Mouse (Mus musculus): ENCODE data around the gene Acot2.
"Not testable (repeated sequence)": the region's sequence is repeated elsewhere in the genome, so short reads cannot be mapped to it uniquely, and the experiment has no call there.

Gene Acot2

DNA sequence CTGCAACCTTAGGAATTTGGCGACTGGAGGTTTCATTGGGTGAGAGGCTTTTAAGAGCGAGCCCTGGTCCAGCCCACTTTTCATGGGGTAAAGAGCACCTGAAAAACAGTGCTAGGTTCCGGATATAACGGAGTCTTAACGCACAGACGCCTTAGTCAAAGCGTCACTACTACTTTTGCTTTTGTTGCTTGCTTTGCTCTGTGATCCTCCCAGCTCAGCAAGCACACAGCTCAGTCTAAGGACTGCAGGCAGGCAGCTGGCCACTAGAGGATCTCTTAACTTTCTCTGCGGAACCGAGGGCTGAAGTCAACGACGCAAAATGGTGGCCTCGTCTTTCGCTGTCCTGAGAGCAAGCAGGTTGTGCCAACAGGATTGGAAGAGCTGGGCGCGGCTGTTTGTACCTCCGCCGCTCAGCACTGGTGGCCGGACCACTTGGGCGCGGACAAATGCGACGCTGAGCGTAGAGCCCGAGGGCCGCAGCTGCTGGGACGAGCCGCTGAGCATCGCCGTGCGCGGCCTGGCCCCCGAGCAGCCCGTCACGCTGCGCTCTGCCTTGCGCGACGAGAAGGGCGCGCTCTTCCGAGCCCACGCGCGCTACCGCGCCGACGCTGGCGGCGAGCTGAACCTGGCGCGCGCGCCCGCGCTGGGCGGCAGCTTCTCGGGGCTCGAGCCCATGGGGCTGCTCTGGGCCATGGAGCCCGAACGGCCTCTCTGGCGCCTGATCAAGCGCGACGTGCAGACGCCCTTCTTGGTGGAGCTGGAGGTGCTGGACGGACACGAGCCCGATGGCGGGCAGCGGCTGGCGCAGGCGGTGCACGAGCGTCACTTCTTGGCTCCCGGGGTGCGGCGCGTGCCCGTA, at the start of gene Acot2:
Acot2 (plus strand) TSS at position 279 of the 859 bp plus-strand sequence.
- peak; percentile 81 to 90 for DNase-seq

DNA sequence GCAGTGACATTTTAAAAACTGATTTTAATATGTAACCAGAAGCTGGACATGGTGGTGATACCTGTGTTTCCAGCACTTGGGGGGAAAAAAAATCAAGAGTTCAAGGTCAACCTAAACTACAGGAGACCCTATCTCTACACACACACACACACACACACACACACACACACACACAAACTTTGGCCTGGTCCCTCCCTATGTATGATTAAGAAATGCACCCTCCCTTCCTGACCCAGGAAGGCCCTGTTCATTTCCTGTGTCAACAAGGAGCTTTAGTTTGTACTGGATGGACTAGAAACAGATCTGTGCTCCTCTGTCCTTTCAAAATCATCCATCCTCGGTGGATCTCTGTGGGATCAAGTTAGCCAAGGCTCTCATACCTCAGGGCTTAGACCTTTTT, 49.1 kb upstream of the Acot2 start:
- not testable (repeated sequence) for DNase-seq

DNA sequence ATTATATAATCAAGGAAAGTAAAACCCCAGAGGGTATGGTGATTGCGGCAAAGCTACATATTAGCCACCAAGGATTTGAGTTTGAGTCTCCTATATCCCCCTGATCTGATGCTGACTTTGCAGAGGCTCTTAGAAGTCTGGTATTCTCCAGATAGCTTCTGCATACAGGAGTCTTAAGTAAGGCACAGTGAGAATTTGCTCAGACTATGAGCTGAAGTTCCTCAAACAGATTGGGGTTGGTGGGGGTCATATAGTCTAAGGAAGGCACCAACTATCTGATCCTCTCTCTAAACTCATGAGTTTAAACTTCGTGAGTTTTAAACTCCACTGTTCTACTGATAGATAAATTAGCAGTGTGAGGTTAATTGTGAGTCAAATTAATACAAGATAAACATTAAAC, 48.3 kb upstream of the Acot2 start:
- no peak for DNase-seq

DNA sequence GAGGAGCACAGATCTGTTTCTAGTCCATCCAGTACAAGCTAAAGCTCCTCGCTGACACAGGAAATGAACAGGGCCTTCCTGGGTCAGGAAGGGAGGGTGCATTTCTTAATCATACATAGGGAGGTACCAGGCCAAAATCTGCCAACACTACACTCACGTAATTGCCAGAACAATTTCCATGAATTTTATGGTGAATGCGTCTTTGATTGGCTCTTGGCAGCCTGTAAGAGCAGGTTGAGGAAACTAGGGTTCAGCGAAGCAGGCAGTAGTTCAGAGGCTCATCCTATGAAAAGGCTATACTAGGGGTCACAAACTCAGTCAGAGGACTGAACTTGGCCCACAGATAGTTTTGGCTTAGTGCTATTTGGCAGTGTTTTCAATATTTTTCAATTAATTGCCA, 47.6 kb upstream of the Acot2 start:
- DNase-seq = no peak

DNA sequence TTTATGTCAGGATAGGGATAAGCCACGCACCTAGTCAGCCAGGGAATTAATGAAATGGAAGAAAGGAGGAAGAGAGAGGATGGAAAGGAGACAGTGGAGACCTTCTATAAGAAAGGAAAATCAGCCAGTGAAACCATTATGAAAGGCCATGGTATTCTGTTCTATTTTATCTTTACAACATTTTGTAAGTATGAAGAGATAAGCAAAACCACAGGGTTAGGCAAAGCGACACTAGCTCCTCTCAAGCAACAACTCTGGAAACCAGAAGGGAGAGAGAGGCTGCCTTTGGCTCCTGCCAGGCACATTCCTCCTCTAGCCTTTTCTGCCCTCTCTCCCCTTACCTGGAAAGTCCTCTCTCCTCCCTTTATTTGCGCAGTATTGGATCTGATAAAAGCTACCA, 45.7 kb upstream of the Acot2 start:
- DNase-seq = no peak

DNA sequence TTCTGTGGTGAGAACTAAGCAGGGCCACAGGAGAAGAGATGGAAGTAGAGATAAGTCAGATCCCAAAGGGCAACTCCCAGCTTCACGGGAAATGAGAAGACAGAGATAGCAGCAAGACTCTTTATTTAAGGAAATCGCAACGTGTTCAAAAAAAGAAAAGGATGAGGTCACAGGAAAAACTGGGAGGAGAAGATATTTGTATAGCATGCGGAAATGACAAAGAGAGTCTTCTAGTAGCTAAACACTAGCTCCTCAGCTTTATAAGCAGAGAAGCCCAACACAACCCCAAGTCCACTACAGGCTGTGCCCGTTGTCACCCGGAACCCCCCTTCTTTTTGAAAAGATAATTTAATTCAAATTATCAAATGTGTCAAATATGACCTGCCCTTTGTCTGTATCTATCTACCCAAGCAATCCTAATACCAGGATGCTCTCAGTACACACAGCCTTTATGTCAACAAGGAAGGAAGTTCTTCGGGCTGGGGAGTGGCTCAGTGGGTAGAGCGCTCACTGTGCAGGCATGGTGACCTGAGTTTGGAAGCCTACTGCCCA, 40.3 kb upstream of the Acot2 start:
- DNase-seq = peak in 1 of 2 experiments; percentile 16

DNA sequence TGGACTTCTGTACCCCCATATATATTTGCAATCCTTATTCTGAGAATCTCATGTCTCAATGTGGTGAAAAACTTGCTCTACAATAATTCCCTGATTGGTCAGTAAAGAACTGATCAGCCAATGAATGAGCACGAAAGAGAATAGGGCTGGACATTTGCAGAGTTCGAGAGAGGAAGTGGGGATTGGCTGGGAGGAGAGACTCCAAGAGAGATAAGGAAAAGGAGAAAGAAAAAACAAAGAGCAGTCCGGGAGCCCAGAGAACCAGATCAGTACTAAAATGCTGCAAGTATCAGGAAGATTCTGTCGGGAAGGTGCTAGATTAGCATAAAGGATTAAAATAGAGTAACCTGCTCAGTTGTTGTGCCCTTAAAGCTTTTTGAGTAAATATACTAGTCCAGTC, 38.6 kb upstream of the Acot2 start:
- DNase-seq = no peak

DNA sequence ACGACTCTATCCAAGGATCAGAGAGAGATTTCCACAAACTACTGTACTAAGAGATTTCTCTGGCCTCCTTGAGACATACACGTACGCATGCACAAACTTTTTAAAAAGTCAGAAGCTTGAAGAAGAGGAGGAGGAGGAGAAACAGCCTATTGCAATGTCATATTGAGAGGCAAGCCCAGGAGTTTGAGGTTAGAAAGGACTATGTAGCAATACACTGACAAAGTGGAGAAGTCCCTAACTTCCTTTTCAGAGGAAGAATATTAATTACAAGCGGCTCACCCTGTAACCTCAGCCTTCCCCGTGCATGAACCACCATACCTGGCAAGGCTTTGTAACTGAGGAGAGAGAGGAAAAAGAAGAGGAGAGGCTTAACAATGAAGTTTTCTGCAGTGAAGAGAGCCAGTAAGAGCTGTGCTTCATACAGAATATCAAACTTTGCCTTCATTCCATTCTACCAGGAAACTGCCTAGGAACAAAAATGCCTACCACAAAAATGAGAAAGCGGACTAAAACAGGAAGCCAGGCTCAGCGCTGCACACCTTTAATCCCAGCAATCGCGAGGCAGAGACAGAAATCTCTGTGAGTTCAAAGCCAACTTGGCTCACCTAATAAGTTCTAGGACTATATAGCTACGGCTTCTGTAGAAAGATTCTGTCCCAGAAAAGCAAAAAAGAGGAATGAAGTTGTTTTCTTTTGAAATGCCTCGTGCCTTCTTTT, 37.7 kb upstream of the Acot2 start:
- DNase-seq = peak in 1 of 2 experiments; percentile 10

DNA sequence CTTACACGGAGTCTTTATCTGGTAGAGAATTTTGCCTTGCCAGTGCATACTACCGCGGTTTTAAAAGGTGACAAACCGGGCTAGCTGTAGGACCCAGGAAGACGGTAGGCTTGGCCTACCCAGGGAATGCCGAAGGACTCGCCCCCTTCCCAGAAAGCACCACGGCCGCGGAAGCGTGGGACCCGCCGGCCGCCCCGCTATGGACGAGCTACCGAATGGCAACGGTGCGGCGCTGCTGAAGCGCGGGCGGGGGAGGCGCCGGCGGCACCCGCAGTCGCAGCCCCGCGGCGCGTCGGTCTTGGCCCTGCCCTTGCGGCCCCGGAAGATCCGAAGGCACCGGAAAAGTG, 37.2 kb upstream of the Acot2 start, which contains the start of gene Riox1:
Riox1 (plus strand) TSS at position 116 of the 347 bp plus-strand sequence.
- DNase-seq = peak; percentile 85 to 90

DNA sequence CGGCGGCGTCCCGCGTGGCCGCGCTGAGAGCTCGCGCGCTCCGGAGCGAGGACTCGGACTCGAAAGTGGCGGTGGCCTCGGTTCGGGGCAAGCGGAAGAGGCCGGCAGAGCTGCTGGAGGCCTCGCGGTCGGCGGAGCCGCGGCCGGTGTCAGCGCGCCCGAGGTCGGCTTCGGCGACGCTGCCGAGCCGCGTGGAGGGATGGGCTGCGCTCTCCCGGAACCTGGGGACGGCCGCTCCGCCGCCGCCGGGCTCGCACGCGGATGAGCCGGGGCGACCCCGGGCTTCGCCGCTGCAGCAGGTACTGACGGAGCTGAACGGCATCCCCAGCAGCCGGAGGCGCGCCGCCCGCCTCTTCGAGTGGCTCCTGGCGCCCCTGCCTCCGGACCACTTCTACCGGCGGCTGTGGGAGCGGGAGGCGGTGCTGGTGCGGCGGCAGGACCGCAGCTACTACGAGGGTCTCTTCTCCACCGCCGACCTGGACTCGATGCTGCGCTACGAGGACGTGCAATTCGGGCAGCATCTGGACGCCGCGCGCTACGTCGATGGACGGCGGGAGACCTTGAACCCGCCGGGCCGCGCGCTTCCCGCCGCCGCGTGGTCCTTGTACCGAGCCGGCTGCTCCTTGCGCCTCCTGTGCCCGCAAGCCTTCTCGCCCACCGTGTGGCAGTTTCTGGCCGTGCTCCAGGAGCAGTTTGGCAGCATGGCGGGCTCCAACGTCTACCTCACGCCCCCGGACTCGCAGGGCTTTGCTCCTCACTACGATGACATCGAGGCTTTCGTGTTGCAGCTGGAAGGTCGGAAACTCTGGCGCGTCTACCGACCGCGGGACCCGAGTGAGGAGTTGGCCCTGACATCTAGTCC, 36.6 kb upstream of the Acot2 start:
- peak; percentile 59 to 67 for DNase-seq

DNA sequence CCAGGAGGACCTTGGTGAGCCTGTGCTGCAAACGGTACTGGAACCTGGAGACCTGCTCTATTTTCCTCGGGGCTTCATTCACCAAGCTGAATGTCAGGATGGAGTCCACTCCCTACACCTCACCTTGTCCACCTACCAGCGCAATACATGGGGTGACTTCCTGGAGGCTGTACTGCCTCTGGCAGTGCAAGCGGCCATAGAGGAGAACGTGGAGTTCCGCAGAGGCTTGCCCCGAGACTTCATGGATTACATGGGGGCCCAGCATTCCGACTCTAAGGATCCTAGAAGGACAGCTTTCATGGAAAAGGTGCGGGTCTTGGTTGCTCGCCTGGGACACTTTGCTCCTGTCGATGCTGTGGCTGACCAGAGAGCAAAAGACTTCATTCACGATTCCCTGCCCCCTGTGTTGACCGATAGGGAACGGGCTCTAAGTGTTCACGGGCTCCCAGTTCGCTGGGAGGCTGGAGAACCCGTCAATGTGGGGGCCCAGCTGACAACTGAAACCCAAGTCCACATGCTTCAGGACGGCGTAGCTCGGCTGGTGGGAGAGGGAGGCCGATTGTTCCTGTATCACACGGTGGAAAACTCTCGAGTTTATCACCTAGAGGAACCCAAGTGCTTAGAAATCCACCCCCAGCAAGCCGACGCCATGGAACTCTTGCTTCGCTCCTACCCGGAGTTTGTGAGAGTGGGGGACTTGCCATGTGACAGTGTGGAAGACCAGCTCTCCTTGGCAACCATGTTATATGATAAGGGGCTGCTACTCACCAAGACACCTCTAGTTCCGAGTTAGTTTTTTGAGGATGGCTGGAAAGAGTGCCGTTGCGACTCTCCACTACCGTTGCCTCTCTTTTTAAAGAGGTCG, 35.7 kb upstream of the Acot2 start:
- no peak for DNase-seq

DNA sequence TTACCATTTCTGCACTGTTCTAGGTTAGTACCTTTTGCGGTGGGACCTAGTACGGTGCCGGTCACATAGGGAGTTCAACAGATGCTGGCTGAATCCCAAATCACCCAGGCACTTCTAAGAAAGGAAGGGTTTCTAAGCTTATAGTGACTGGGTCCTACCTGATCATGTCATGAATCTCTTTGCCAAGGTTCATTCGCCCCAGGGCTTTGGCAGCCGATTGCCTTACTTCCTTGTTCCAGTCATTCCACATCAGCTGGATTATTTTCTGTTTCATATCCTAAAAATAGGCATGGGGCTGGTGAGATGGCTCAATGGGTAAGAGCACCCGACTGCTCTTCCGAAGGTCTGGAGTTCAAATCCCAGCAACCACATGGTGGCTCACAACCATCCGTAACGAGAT, 29.4 kb upstream of the Acot2 start:
- DNase-seq = no peak

DNA sequence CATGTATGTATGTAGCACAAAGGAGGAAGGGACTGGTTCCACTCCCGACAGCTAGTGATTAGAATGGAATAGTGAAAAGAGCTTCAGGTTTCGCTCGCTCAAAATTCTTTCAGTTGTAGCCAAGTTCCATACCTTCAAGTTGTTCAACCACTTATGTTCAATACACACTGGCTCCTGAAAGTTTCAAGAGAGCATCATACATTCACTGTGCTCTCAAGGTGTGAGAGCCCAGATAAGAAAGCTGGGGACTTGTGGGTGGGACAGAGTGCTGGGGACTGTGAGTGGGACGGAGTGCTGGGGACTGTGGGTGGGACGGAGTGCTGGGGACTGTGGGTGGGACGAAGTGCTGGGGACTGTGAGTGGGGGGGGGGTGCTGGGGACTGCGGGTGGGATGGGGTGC, 22.4 kb upstream of the Acot2 start:
- no peak for DNase-seq

DNA sequence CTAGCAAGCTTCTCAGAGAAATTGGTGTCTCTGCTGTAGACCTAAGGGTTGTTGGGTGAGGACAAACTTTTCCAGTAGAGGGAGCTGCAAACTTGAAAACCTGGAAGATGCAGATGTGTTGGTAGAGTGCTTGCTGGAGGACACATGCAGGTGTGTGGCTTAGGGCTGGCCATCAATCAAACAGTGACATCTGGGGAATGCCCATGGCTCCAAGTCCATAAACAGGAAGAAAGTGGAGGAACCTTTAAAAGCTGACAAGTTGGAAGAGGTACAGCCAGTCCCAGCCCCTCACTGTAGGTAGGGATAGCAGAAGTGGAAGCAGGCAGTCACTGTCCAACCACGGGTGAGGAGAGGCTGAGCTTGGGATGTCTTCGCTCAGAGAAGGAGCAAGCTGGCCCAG, 15.5 kb upstream of the Acot2 start:
- DNase-seq = peak; percentile 45 to 68

DNA sequence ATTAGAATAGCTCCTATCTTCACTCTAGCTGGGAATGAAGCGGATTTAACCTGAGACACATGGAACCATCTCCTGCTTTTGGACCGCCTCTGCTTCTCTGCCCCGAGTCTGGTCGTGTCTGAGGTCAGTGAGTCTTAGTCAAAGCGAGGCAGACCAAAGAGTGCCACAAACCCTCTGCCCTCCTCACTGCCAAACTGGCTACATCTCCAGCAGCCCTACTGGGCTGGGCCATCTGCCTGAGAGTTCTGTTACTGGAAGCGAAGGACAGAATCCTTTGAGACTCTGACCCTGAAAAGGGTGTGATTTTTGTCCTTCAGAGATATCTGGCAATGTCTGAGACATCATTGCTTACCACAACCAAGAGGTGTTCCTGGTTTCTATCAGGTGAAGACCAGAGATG, 8.8 kb upstream of the Acot2 start:
- no peak for DNase-seq

DNA sequence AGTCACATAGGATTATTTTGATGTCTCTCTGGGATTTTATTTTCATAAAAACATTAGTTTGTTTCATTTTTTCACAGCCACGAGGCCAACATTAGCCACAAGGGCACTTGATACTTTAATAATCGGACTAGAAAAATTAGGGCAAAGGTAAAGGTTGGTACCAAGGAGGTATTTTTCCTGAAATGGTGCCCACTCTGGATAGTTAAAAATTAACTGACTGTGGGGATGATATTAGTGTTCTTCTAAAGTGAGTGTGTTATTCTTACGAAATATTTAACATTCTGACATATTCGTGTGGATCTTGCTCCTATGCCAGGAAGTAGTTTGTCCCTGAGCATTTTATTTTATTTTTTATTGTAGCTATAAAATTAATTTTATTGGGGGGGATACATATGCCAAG, 6.0 kb upstream of the Acot2 start:
- no peak for DNase-seq

DNA sequence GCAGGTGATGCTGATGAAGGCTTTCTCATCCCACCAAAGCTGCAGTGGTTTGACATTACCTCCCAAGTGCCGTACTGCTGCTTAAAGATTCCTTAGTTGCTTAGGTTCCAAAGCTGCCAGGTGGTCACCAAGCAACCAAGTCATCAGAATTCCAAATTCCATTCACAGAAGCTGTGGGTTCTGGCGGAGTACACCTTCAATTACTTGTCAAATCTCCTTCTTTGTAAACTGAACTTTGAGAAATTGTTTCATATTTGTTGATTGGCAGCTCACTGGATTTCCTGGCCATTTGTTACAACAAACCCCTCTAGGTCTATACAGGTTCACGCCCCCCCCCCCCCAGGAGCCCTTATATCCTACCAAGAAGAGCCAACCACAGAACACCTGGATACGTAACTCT, 2.9 kb upstream of the Acot2 start, which contains the start of gene Heatr4:
Heatr4 (minus strand) TSS at position 101 of the 400 bp plus-strand sequence.
- no peak for DNase-seq

DNA sequence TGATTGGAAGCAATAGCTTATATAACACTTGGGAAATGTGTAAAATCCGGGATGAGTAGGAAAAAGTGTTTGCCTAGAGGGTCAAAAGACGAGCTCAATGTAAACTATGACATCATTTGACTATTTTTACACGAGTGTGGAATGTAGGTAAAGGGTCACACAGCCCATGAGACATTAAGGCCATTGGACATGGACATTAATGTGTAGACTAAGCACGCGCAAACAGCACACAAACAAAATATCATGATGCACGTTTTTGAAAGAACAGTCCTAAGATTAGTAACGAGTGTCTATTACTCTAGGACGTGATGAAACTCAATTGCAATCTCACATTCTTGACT, 449 bp upstream of the Acot2 start:
- DNase-seq = no peak

DNA sequence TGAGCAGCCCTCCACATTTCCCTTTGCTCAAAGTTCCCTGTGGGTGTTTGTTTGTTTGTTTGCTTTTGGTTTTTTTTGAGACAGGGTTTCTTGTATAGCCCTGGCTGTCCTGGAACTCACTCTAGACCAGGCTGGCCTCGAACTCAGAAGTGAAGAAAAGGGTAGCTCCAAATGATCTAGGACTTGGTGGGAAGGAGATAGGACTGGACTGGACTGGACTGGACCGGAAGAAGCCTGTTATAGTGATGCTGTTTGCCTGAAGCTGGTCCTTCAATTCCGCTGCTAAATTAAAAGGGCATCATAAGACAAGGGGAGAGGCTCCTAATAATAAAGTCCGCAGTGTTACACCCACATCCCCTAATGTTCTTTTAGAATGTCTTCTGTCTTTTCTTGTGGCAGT, 822 bp downstream of the Acot2 start:
- DNase-seq = no peak

DNA sequence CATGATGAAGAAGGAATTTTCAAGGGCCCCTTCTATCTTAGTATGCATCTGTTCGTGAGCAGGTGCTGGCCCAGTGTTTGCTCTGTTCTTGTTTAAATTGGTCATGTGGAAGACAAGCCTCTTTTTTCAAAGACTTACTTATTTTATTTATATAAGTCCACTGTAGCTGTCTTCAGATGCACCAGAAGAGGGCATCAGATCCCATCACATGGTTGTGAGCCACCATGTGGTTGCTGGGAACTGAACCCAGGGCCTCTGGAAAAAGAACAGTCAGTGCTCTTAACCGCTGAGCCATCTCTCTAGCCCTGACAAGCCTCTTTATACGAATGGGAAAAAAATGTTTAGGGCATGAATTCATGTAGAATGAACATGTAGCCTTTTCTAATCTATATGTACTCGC, 1.7 kb downstream of the Acot2 start:
- DNase-seq = no peak

DNA sequence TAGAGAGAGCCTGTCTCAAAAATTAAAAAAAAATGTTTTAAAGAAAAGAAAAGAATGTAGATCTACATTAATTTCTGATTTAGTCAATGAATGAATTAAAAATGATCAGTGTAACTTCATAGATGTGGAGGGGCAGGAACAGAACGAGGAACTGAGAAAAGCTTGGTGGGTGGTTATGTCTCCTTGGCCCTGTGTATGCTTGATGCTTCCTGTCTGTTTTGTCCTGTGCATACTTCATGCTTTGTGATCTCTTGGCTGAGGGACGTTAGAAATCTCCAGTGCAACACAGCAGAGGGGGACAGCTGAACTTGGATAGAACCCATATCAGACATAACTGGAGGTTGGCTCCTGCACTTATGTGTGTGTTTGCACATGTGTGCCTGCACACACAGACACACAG, 9.6 kb downstream of the Acot2 start:
- no peak for DNase-seq
